Mouse (Mus musculus): ENCODE results near the gene BC107364.
"Not testable (repeated sequence)": the region's sequence is repeated elsewhere in the genome, so short reads cannot be mapped to it uniquely, and the experiment has no call there.

BC107364 gene

DNA sequence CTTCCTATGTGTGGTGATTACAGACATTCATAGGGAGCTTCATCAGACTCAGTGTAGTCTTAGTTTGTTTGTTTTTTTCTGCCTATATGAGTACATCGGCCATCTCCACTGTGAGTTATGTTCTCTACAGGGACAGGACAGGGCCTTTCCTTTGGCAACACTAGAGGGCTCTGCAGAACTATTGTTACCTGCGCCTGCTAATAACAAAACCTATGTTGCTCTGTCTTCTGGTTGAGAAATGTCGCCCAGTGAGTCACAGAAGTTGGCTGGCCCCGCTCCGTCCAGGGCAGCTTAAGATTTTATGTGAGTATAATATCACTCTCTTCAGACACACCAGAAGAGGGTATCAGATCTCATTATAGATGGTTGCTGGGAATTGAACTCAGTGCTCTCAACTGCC is 41.1 kb downstream of the BC107364 start:
- DNase-seq, result no peak

DNA sequence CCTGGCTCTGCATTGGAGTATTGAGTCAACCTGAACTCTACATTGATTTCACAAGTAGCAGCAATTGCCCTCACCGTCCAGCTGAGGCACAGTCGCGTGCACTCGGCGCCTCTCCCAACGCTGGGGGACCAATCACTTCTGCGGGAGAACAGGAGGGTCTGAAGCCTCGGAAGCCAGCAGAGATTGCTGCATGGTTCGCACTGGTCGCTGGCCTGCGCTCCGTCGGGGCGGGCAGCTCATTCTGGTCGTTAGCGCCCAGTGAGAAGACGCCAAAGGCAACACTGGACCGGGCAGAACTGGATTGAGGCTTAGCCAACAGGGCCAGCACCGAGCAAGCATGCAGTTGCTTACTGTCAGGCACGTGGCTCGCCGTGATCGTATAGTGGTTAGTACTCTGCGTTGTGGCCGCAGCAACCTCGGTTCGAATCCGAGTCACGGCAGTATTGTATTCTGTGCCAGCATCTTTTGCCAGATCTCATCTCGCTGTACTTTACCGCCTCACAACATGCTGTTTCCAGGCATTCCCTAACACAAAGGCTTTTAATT is 42.3 kb downstream of the BC107364 start:
- DNase-seq, result no peak

DNA sequence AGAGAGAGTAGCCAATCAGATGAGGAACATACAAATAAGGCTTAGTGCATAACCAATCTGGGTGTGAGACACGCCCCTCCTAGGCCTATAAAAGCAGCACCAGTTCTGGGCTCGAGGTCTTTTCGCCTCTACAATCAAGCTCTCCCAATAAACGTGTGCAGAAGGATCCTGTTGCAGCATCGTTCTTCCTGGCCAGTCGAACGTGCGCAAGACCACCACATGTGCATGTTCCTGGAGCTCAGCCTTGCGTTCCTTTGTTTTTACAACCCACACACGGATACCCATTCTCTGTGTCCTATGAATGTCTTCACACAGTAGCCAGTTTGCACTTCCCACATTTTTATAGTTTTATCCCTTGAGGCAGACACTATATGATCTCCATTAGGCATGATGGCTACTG is 44.0 kb downstream of the BC107364 start:
- not testable (repeated sequence) for DNase-seq

DNA sequence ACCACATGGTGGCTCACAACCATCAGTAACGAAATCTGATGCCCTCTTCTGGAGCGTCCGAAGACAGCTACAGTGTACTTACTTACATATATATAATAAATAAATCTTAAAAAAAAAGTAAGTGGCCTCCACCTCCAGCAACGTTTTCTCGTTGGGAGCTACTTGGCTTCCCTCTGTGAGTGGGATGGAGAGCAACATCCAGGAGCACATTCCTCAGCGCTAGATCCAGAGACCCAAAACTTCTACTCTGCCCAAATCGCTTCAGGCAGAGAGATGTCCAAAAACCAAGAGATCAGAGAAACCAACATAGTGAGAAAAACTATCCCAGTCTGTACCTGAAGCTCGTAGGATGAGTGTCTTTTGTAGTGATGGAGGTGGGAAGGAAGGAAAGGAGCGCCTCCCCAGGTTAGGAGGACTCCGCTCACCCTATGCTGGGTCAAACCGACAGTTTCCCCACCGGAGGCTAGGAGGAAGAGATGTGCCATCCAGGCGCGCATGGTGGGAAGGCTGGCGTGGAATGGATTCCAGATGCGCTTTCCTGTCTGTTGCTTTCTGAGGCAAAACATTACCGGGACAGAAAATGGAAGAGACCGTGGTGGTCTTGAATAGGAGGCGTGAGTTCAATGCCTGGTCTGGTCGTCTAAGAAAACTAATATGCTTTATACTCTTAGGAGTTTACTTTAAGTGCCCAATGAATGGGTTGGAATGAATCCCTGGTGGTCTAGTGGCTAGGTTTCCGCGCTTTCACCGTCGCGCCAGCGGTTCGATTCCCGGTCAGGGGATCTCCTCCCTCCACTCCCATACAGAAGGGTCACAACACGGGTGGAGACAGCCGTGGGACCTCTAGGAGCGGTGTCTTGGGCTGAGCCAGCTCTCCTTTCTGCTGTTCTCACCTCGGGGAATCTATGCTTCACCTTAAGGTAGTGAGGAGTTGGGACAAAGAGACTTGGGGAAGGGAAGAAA is 46.3 kb downstream of the BC107364 start:
- DNase-seq, result no peak

DNA sequence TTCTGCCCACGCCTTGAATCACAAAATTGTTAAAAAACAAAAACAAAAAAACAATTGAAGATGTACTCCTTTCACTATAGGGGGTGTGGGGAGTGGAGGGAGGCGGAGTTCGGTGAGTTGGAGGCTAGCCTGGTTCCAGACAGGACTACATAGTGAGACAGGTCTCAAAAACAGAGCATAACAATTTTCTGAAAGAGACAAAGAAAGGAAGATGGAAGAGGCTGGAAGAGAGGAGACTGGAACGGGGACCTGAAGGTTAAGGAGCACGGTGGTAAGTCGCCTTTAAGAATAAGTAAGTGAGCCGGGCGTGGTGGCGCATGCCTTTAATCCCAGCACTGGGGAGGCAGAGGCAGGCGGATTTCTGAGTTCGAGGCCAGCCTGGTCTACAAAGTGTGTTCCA is 47.1 kb downstream of the BC107364 start:
- DNase-seq, result no peak

DNA sequence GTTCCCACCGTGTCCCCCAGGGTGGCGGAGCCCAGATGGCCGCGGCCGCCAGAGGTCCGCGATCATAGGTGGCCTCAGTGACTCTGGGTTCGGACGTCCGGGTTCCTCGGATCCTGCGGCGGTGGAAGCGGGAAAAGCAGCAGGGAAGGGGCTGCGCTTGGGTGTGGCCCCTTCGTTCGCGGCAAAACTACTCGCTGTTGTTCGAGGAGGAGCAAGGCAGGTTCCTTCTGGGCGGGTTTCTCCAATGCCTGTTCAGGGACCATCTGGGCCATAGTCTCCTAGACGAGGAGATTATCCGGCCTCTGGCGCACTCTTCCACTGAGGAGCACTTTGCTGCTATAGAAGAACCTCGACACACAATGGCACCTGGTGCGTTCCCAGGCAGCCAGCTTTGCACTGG is 47.7 kb downstream of the BC107364 start:
- no peak for DNase-seq

DNA sequence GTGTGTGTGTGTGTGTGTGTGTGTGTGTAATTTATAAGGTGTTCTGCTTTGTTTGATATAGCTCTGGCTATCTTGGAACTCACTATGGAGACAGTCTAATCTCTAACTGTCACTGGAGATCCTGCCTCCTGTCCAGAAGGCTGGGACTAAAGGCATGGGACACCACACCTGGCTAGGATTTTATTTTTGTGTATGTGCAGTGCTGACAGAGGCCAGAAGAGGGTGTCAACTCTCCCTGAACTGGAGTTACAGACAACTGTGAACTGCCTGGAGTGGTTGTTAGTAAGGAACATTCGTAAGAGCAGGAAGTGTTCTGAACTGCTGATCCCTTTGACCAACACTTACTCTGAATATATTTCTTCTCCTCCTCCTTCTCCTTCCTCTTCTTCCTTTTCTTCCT is 49.1 kb downstream of the BC107364 start:
- peak; percentile 14 for DNase-seq

DNA sequence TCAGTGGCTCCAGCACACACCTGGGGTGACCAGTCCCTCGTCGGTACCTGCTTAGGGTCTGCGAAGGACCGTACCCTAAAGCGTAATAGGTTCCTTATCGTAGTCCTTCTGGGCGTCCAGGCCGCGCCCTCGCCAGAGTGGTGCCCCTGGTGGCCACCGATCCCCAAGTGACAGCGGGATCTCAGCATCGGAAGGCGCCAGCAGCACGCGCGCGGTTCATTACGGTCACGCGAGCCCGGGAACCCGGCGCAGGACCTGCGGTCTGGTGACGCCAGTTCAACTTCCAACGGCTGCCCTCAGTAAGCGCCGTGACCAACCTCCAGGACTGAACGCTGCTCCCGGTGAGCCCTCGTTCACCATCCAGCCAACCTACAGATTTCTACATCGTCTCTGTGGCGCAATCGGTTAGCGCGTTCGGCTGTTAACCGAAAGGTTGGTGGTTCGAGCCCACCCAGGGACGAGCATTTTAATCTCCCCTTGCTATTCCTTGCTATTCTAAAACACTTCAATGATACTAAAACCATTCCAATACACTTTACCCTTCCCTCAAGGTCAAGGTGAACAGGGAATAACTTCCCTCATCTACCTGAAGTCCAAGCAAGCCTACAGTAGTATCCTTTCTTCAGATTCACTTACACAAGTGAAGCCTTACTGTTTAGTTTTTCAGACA is 50.1 kb downstream of the BC107364 start:
- peak; percentile 30 for DNase-seq

DNA sequence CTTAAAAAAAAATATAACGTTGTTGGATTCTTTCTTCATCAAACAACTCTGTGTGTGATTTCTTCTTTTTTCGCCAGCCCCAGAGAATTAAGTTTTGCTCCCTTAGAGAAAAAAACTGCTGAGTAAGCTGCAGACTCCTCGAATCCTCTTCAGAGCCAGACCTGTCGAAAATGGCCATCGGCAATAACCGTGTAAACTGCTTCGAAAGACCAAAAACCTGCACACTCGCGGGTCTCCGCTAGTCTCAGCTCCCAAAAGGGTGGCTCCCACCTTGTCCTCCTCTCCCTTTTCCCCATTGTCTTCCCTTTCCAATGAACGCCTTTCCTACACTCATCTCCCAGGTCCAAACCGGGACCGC is 50.7 kb downstream of the BC107364 start:
- no peak for DNase-seq

DNA sequence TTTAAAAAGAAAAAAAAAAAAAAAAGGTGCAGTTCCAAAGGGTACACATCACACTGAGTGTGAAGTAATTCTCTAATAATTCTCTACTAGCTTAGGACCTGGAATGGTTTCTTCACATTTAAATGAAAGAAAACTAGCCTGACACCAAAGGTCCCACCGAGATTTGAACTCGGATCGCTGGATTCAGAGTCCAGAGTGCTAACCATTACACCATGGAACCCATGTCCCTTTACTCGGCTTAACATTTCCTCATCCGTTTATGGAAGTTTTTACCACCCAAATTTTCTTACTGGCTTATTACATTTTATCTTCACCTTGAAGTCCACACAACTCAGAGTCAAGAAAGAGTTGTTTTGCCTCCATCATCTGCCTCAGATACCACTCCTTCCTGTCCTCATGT is 53.2 kb downstream of the BC107364 start:
- DNase-seq, result no peak

DNA sequence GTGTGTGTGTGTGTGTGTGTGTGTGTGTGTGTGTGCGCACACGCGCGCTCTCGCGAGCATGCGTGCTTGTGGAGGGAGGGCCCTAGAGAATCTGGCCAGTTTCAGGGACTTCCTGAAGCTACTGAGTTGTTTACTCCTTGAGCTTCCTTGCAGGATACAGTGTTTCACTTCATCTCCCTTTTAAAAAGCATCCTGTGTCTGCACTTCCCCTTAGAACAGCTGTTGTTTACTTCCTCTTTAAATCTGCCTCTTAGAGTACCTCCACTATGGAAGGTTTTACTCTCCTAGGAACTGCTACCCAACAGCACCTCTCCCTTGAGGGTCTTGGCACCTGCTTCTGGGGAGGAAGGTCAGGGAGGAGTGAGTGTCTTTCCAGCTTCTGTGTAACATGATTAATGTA is 55.2 kb downstream of the BC107364 start:
- no peak for DNase-seq

DNA sequence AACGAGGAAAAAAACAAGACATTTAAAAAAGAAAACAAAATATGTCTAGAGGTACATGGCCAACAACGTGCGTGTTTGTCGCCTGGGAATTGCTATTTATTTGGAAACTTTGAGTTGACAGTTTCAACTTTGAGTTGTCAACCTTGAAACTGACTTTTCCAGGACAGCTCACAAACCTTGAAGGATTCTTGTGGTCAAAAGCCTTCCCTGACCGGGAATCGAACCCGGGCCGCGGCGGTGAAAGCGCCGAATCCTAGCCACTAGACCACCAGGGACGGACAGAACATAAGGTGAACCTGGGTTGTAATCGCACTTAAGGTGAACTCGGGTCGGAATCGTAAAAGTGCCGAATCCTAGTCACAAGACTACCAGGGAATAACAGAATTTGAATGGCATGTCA is 64.9 kb downstream of the BC107364 start:
- not testable (repeated sequence) for DNase-seq

Data from thymus, postnatal 25 days (tissue).